Mouse (Mus musculus) hindbrain, embryonic 14.5 days (tissue): ENCODE measurements around the gene Gstm4. TPM values are rescaled to one million over a fixed set of nuclear protein-coding genes. Genes with fewer than 3 reads are reported as not detected.

Experiments
- ATAC-seq: fragments of 200-750 bp; cut with Nextera tagmentation; 2 replicates; pipeline ENCODE4 v1.8.0; 2017; ENCODE audit warnings: moderate number of reproducible peaks, mild to moderate bottlenecking, moderate TSS enrichment, moderate library complexity; ENCODE audit not compliant: low FRiP score
- DNase-seq: peaks from one replicate; pipeline ENCODE4 v3.0.0-alpha.2; 2015; ENCODE audit warnings: low spot score
- H3K27ac ChIP-seq: fragments of 300-500 bp; sonication (generic); 2 replicates; pipeline ENCODE4 v1.5.1; 2014; ENCODE audit warnings: mild to moderate bottlenecking, moderate library complexity
- H3K27me3 ChIP-seq: fragments of 300-500 bp; sonication (generic); 2 replicates; pipeline ENCODE4 v1.6.1; 2014; ENCODE audit warnings: mild to moderate bottlenecking, low read length, mixed read lengths; ENCODE audit not compliant: control insufficient read depth, insufficient read depth
- H3K36me3 ChIP-seq: fragments of 300-500 bp; sonication (generic); replicated peaks from 2 replicates; pipeline ENCODE4 v1.6.1; 2014; ENCODE audit not compliant: control insufficient read depth, insufficient read depth
- H3K4me1 ChIP-seq: fragments of 300-500 bp; sonication (generic); replicated peaks from 2 replicates; pipeline ENCODE4 v1.6.1; 2014; ENCODE audit warnings: antibody characterized with exemption, low read length, mixed read lengths; ENCODE audit not compliant: control insufficient read depth, insufficient read depth
- H3K4me2 ChIP-seq: fragments of 300-500 bp; sonication (generic); replicated peaks from 2 replicates; pipeline ENCODE4 v1.6.1; 2014; ENCODE audit warnings: mild to moderate bottlenecking, moderate library complexity
- H3K4me3 ChIP-seq: fragments of 300-500 bp; sonication (generic); replicated peaks from 2 replicates; pipeline ENCODE4 v1.5.1; 2014; ENCODE audit warnings: mild to moderate bottlenecking, low read length
- H3K9ac ChIP-seq: fragments of 300-500 bp; sonication (generic); 2 replicates; pipeline ENCODE4 v1.6.1; 2014
- H3K9me3 ChIP-seq: fragments of 300-500 bp; sonication (generic); 2 replicates; pipeline ENCODE4 v1.6.1; 2016; ENCODE audit warnings: low read length; ENCODE audit not compliant: control insufficient read depth
- WGBS: fragments of 180-500 bp; shearing (Covaris S2); extraction: QIAGEN DNeasy Blood & Tissue Kit; methylation state at CpG from one replicate; pipeline ENCODE4 v1.1.7; 2014; 5-methylcytosine and 5-hydroxymethylcytosine counted together
- polyA plus RNA-seq: library from polyadenylated mRNA; unstranded; fragments of >200 nt; fragmentation: Nextera tagmentation; extraction: Ambion mirVana; gene quantifications from 2 replicates; pipeline ENCODE4 v1.2.1, GENCODE M21; 2014

The Gstm4 gene
- polyA plus RNA-seq, 1 experiment from 2014 or later: 17.5 TPM

DNA sequence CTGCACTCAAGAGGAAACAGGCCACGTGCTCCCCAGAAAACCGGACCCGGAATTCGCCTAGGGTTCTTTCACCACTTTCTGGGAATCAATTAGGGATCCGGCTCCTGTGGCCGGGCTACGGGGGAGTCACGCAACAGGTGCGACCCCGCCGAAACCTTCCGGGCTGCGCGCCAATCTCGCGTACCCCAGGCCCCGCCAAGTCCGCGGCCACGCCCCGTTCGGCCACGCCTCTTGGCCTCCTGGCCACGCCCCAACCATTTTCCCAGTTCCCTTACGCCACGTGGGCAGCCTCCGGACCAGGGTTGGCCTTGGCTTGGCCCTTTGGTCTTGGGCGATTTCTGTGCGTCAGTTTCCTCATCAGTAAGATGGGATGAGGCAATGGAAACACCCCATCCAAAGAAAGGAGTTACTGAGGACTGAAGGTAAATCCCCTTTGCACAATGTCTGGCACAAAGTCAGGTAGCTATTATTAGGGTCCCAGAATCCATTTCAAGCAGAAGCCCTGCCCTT lies 41.8 kb upstream of the Gstm4 start, which contains the start of gene Ampd2:
Ampd2 (minus strand) TSS at position 182 of the 510 bp plus-strand sequence.
- Histone ChIP-seq H3K9me3 (no peaks in the 10 kb centered on the region), H3K9ac (peak within 1 kb of the TSS; percentile 69), H3K4me2 (peak within 1 kb of the TSS; percentile 92), H3K27me3 (no peaks in the 10 kb centered on the region), H3K36me3 (no peaks in the 10 kb centered on the region), H3K27ac (peak within 1 kb of the TSS; percentile 76), H3K4me1 (peaks cover 41% of the 10 kb centered on the region), H3K4me3 (peak within 1 kb of the TSS; percentile 42)
- 0% methylated on average over 29 of the region's 29 CpGs for WGBS
- ATAC-seq (no peak), DNase-seq (peak; percentile 52)

DNA sequence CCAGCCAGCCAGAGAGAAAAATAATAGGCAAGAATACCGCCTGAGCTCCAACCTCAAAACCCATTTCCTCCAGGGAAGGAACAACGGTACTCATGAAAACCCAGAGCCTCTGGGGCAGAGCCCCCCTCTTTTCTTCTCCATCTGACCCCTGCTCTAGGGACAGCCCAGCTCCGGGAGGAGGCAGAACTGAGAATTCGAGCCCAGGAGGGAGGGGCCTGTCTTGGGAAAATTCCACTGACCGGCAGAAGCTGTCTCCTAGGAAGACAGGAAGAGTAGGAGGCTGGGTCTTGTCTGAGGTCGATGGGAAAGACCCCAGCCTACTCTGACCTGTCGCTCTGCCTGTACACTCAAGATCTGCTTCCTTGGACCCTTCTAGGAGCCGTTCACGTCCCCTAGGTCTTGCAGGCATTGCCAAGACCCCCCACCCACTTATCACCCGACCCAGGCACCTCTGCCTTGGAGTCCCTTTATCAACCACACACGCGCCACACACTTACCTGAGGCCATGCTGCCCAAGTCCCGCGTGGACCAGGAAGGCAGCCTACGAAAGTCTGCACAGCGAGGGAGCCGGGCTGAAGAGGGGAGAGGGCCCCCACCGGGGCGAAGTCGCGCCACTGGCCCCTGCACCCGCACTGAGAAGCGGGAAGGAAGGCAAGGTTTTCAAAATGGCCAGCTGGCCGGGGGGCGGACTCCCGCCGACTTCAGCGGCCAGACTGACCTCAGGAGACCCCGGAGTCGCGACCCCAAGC lies 41.2 kb upstream of the Gstm4 start:
- ATAC-seq (peak; percentile 61), DNase-seq (peak; percentile 54)
- Histone ChIP-seq H3K27me3 (no peaks in the 10 kb centered on the region), H3K27ac (peak overlapping the region; percentile 76), H3K9ac (peak overlapping the region; percentile 69), H3K36me3 (no peaks in the 10 kb centered on the region), H3K4me1 (peaks cover 42% of the 10 kb centered on the region), H3K9me3 (no peaks in the 10 kb centered on the region), H3K4me3 (peak overlapping the region; percentile 42), H3K4me2 (peak overlapping the region; percentile 92)
- WGBS: under 1% methylated on average over 31 of the region's 31 CpGs

DNA sequence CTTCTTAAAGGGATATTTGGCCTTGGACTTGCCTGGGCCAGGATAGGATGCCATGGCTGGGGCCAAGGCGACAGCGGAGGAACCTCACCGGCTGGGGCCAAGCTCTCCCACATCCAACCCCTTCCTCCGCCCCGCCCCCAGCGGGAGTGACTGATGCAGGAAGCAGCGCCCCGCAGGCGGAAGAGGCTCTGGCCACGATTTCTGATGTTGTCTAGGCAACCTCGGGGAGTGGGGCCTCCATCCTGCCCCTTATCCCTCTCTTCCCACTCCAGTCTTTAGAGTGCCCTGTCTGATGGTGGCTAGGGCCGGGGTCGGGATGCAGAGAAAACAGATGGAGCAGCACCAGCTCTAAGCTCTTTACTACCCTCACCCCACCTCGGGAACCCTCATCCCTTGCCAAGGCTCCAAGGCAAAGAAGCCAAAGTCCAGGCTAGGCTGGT lies 40.6 kb upstream of the Gstm4 start:
- Histone ChIP-seq H3K36me3 (0 out of 2 replicates have a peak, but pooled peaks cover under 1% of the 10 kb centered on the region), H3K27me3 (no peaks in the 10 kb centered on the region), H3K9ac (peak overlapping the region; percentile 69), H3K9me3 (no peaks in the 10 kb centered on the region), H3K4me2 (peak overlapping the region; percentile 92), H3K4me3 (peak overlapping the region; percentile 42), H3K4me1 (peaks cover 42% of the 10 kb centered on the region), H3K27ac (peak overlapping the region; percentile 76)
- ATAC-seq: peak; percentile 89
- peak; percentile 82 for DNase-seq
- 1% methylated on average over 14 of the region's 14 CpGs for WGBS

DNA sequence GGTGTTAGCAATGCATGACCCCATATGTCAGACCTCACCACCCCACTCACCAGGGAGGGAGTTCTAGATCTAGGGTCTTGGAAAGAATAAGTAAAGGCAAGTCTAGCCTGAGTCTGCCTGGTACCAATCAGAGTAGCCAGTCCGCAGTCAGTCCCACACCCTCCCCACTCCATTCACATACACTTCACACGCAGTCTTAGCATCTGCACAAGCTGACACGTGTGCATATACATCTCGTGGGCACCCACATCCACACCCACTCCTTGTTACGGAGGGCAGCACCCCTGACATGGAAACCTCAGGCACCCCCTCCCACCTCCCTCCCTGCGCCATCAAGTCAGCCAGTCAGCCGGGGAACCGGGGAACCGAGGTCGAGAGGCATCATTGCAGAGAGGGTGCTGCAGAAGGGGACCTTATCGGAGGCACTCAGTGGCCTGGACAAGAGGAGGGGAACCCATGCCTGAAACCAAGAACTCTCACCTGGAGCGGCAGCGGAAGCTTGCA lies 40.1 kb upstream of the Gstm4 start:
- Histone ChIP-seq H3K4me3 (peak overlapping the region; percentile 42), H3K4me2 (peak overlapping the region; percentile 92), H3K27ac (peak overlapping the region; percentile 76), H3K4me1 (peaks cover 42% of the 10 kb centered on the region), H3K27me3 (no peaks in the 10 kb centered on the region), H3K36me3 (peaks cover 6% of the 10 kb centered on the region; the same call in 1 of the 2 replicates), H3K9me3 (no peaks in the 10 kb centered on the region), H3K9ac (peak overlapping the region; percentile 69)
- ATAC-seq (peak; percentile 31), DNase-seq (no peak)
- 12% methylated on average over 13 of the region's 13 CpGs for WGBS

DNA sequence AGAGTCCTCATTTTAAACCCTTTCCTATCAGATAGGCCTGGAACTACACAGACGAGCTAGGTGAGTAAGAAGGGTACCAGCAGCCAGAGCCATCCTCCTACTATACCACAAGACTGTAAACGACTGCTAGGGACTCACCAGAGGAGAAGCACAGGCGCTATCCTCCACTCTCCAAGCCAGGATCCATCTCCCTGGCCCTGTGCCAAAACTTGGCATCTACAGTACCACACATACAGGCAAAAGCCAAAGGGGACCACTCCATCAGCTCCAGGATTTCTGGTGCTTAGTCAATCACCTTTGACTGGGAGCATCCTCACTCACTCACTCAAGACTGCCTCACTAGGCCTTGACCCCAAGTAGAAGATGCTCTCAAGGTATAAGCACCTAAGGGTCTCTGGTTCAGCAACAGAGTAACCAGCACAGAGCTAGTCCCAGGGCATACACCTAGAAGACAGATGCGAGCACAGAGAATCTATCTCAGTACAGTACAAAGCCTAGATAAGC lies 39.3 kb upstream of the Gstm4 start:
- DNase-seq: no peak
- H3K4me1 ChIP-seq: peaks cover 42% of the 10 kb centered on the region
- H3K4me2 ChIP-seq: peak overlapping the region; percentile 92
- peaks cover 13% of the 10 kb centered on the region for H3K36me3 ChIP-seq
- 68% methylated on average over 4 of the region's 4 CpGs for WGBS
- H3K9ac ChIP-seq: 0 out of 2 replicates have a peak overlapping the region, but pooled peaks have one; percentile 69
- H3K9me3 ChIP-seq: no peaks in the 10 kb centered on the region
- H3K27ac ChIP-seq: no peak overlapping the region
- no peaks in the 10 kb centered on the region for H3K27me3 ChIP-seq
- no peak overlapping the region for H3K4me3 ChIP-seq
- no peak for ATAC-seq

DNA sequence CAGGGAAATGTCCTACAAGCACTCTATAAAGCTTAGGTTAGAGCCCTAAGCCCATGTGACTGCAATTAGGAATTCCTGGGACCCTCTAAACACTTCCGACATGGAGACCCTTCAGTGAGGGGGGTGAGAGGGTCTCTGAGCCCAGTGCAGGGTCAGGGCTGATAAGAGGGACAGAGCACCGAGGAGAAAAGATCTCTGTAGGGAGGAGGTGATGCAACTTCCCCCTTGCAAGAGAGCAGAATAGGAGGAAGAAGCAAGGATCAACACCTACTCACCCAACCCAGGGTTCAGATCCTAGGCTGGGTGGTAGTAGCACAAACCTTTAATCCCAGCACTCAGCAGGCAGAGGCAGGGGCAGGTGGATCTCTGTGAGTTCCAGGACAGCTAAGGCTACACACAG lies 38.5 kb upstream of the Gstm4 start:
- ATAC-seq (no peak), DNase-seq (no peak)
- Histone ChIP-seq H3K9ac (no peak overlapping the region), H3K27ac (no peak overlapping the region), H3K27me3 (no peaks in the 10 kb centered on the region), H3K4me1 (peaks cover 42% of the 10 kb centered on the region), H3K9me3 (no peaks in the 10 kb centered on the region), H3K4me3 (no peak overlapping the region), H3K36me3 (peaks cover 19% of the 10 kb centered on the region), H3K4me2 (no peak overlapping the region)
- WGBS: 61% methylated on average over 2 of the region's 2 CpGs

DNA sequence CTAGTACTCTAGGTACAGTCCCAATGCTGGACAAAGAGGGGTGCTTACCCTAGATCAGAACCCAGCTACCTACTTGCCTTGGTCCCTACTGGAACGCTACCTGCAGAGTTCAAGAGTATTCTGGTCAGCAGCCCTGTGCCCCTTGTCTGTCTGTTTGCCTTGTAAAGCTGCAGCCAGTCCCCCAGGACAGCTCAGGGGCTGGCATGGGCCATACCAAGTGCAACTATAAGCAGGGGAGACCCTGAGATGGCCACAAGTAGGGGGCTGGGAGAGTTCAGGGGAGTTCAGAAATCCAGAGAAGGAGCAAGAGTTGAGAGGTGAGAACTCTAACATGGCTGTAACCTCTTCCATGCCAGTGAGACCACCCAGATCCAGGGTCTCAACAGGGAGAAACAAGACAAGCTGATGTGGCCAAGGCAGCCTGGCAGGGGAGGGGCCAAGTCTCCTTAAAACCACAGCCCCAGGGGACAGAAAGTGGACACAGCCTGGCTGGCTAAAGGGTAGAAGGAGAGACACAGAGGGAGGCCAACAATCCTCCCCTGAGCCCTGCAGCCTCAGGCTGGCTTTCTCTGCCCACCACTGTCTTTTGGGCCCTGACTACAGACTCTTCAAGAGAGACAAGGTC lies 37.7 kb upstream of the Gstm4 start:
- 79% methylated on average over 1 of the region's 1 CpGs for WGBS
- no peaks in the 10 kb centered on the region for H3K27me3 ChIP-seq
- peaks cover 42% of the 10 kb centered on the region for H3K4me1 ChIP-seq
- no peak overlapping the region for H3K27ac ChIP-seq
- no peak overlapping the region for H3K9ac ChIP-seq
- H3K4me2 ChIP-seq: peak overlapping the region; percentile 13
- no peaks in the 10 kb centered on the region for H3K9me3 ChIP-seq
- no peak for DNase-seq
- peaks cover 27% of the 10 kb centered on the region for H3K36me3 ChIP-seq
- ATAC-seq: no peak
- no peak overlapping the region for H3K4me3 ChIP-seq

DNA sequence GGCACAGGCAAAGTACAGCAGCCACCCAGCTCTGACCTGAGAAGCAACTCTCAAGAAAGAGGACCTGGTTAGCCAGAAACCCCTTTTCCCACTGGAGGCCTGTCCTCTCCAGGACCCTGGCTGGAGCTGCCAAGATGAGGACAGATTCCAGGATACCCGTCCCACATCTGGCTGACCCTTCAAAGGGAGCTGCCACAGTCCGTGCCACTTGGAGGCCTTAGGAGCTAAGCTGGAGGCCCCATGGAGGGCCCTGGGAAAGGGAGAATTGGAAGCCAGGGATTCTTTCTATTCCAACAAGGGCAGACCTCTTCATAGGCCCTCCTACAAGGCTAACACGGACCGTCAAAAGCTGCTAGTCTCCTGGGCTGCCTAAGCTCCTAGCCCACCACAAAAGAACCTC lies 37.0 kb upstream of the Gstm4 start:
- Histone ChIP-seq H3K36me3 (peaks cover 34% of the 10 kb centered on the region), H3K9ac (peak overlapping the region; percentile 11; the same call in 1 of the 2 replicates), H3K4me2 (peak overlapping the region; percentile 13; the same call in 1 of the 2 replicates), H3K4me1 (peaks cover 42% of the 10 kb centered on the region), H3K9me3 (no peaks in the 10 kb centered on the region), H3K27me3 (no peaks in the 10 kb centered on the region), H3K4me3 (no peak overlapping the region), H3K27ac (no peak overlapping the region)
- ATAC-seq (no peak), DNase-seq (no peak)
- 62% methylated on average over 4 of the region's 4 CpGs for WGBS

DNA sequence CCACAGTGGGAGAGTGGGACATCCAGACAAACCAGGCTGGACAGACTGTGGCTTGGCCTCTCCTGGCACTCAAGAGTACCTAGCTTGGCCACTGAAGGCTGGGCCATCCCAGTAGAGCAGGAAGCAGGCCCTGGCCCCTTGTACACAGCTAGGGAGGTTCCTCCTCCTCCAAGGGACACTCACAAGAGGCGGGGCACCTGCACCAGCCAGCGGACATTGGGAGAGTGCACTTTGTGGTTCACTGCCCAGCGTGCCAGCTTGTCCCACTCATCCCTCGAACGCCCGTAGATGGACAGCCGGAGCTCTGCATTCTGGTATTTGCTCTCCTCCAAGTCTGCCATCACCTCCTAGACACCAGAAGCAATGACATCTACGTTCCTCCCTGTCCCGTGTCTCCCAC lies 32.1 kb upstream of the Gstm4 start:
- H3K36me3 ChIP-seq: peaks cover 63% of the 10 kb centered on the region
- H3K4me2 ChIP-seq: no peak overlapping the region
- no peak overlapping the region for H3K4me3 ChIP-seq
- no peaks in the 10 kb centered on the region for H3K27me3 ChIP-seq
- H3K9me3 ChIP-seq: no peaks in the 10 kb centered on the region
- 97% methylated on average over 9 of the region's 9 CpGs for WGBS
- H3K4me1 ChIP-seq: peaks cover 4% of the 10 kb centered on the region
- DNase-seq (no peak), ATAC-seq (no peak)
- H3K9ac ChIP-seq: no peak overlapping the region
- no peak overlapping the region for H3K27ac ChIP-seq
